Mouse (Mus musculus) forebrain, postnatal 0 days (tissue): ENCODE measurements around the gene Phf20. TPM values are rescaled to one million over a fixed set of nuclear protein-coding genes. Genes with fewer than 3 reads are reported as not detected.
A peak's percentile ranks its signal among the peaks of the same experiment; 100 is the strongest.

Experiments used
- ATAC-seq: fragments of 200-750 bp; cut with Nextera tagmentation; 2 replicates; pipeline ENCODE4 v1.8.0; 2017; ENCODE audit warnings: mild to moderate bottlenecking, moderate library complexity
- DNase-seq: peaks from one replicate; pipeline ENCODE4 v3.0.0-alpha.2; 2015
- H3K27ac ChIP-seq: fragments of 300-500 bp; sonication (generic); 2 replicates; pipeline ENCODE4 v1.5.1; 2014; ENCODE audit warnings: low read depth, mild to moderate bottlenecking, antibody characterized with exemption, low read length, moderate library complexity, mixed read lengths
- H3K27me3 ChIP-seq: fragments of 300-500 bp; sonication (generic); 2 replicates; pipeline ENCODE4 v1.6.1; 2014; ENCODE audit warnings: mild to moderate bottlenecking, low read length, mixed read lengths; ENCODE audit not compliant: insufficient read depth
- H3K36me3 ChIP-seq: fragments of 300-500 bp; sonication (generic); 2 replicates; pipeline ENCODE4 v1.6.1; 2014; ENCODE audit warnings: mild to moderate bottlenecking, moderate library complexity; ENCODE audit not compliant: insufficient read depth
- H3K4me1 ChIP-seq: fragments of 300-500 bp; sonication (generic); 2 replicates; pipeline ENCODE4 v1.6.1; 2014; ENCODE audit warnings: antibody characterized with exemption; ENCODE audit not compliant: insufficient read depth
- H3K4me2 ChIP-seq: fragments of 300-500 bp; sonication (generic); 2 replicates; pipeline ENCODE4 v1.6.1; 2014; ENCODE audit warnings: low read depth, mild to moderate bottlenecking, moderate library complexity
- H3K4me3 ChIP-seq: fragments of 300-500 bp; sonication (generic); 2 replicates; pipeline ENCODE4 v1.5.1; 2014; ENCODE audit warnings: low read depth, low read length, mixed read lengths
- H3K9ac ChIP-seq: fragments of 300-500 bp; sonication (generic); 2 replicates; pipeline ENCODE4 v1.6.1; 2014; ENCODE audit warnings: mild to moderate bottlenecking
- H3K9me3 ChIP-seq: fragments of 300-500 bp; sonication (generic); 2 replicates; pipeline ENCODE4 v1.6.1; 2016; ENCODE audit warnings: low read length
- CTCF ChIP-seq: sonication (generic); IDR thresholded peaks from 2 replicates; pipeline ENCODE4 v1.5.1; 2016; ENCODE audit warnings: antibody characterized with exemption, control low read depth, low read depth
- WGBS: fragments of 180-500 bp; shearing (Covaris S2); extraction: QIAGEN DNeasy Blood & Tissue Kit; methylation state at CpG from one replicate; pipeline ENCODE4 v1.1.7; 2014; 5-methylcytosine and 5-hydroxymethylcytosine counted together
- polyA plus RNA-seq: library from polyadenylated mRNA; unstranded; fragments of >200 nt; fragmentation: Nextera tagmentation; extraction: Ambion mirVana; gene quantifications from 2 replicates; pipeline ENCODE4 v1.2.1, GENCODE M21; 2015
- total RNA-seq: library from RNA; depleted of rRNA; stranded (reverse); fragments of >200 nt; gene quantifications from 2 replicates; pipeline ENCODE4 v1.2.3, GENCODE M21; 2014

Gene Phf20
- total and polyA plus RNA-seq, 2 experiments from 2014 or later: 57.1 to 148 TPM

DNA sequence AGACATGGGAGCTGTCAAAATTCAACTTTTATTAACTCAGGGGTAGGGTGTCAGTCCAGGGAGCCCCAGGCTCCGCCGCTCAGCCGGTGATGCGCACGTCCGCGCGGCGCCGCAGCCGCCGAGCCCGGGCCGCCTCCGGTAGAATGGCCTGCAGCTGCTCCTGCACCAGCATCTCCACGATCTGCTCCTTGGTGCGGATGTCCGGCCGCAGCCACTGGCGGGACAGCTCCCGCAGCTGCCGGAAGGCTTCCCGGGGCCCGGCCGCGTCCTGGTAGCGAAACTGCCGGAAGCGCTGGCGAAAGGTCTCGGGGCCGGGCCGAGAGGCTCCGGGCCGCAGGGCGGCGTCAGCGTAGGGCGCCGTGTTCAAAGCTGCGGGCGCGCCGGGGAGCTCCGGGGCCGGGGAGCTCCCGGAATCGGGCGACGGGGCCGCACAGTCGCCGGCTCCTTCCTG, 115.6 kb downstream of the Phf20 start:
- no peaks in the 10 kb centered on the region for H3K36me3 ChIP-seq
- peak overlapping the region; percentile 93 for H3K27ac ChIP-seq
- ATAC-seq (peak; percentile 23), DNase-seq (no peak)
- WGBS: 1% methylated on average over 51 of the region's 53 CpGs
- peak overlapping the region; percentile 82 for H3K9ac ChIP-seq
- H3K4me1 ChIP-seq: peaks cover 4% of the 10 kb centered on the region; the same call in 1 of the 2 replicates
- H3K4me3 ChIP-seq: peak overlapping the region; percentile 74
- no peaks in the 10 kb centered on the region for H3K27me3 ChIP-seq
- no peaks in the 10 kb centered on the region for H3K9me3 ChIP-seq
- H3K4me2 ChIP-seq: peak overlapping the region; percentile 88
- TF ChIP-seq CTCF: no peak

DNA sequence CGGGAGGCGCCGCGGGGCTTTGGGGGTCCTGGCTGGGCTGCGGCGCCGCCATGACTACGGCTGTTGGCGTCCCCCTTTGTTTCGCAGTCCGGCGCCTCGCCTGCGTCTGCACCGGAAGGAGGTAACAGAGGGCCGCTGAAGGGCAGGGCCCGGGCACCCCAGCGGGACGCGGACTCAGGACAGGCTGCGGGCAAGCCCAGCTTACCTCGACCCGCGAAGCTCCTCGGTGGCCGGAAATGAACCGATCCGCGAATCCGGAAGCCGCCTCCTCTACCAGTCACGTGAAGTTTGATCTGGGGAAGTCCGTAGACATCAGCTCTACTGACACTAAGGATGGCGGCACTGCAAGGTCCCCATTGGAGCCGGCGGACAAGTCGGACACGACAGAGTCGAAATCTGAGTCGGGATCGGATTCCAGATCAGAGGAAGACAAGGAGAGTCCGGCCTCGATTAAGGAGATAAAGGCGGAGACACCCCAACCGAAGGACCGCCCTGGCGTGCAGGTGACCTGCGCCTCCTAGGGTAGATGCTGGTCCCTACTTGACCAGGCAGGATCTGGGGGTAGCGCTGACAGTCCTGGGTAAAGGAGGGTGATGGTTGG, 116.1 kb downstream of the Phf20 start, which contains the start of the genes Cnbd2 and Scand1:
Gene Cnbd2 (plus strand): TSS at position 3 of the 601 bp plus-strand sequence.
Gene Scand1 (minus strand): TSS at position 408 of the 601 bp plus-strand sequence.
- TF ChIP-seq CTCF: peak; percentile 51
- no peaks in the 10 kb centered on the region for H3K36me3 ChIP-seq
- H3K4me1 ChIP-seq: peaks cover 4% of the 10 kb centered on the region; the same call in 1 of the 2 replicates
- peak within 1 kb of the TSS; percentile 82 for H3K9ac ChIP-seq
- H3K4me3 ChIP-seq: peak within 1 kb of the TSS; percentile 74
- H3K27me3 ChIP-seq: no peaks in the 10 kb centered on the region
- 4% methylated on average over 49 of the region's 49 CpGs for WGBS
- ATAC-seq (peak; percentile 95), DNase-seq (peak; percentile 83)
- peak within 1 kb of the TSS; percentile 88 for H3K4me2 ChIP-seq
- H3K27ac ChIP-seq: peak within 1 kb of the TSS; percentile 93
- no peaks in the 10 kb centered on the region for H3K9me3 ChIP-seq

DNA sequence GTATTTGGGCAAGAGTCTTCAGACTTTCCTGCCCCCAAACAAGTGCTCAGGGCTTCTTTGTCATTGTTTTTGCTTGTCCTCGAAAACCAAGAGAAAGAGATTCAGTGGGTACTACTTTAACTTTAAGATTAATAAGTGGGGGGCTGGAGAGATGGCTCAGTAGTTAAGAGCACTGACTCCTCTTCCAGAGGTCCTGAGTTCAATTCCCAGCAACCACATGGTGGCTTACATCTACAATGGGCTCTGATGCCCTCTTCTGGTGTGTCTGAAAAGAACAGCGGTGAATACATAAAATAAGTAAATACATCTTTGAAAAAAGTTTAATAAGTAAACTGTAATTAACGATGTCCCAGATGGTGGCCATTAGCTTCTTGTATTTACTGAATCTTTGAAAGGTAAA, 116.9 kb downstream of the Phf20 start:
- ATAC-seq (no peak), DNase-seq (peak; percentile 7)
- Histone ChIP-seq H3K9ac (no peak overlapping the region), H3K4me3 (peak overlapping the region; percentile 74), H3K27me3 (no peaks in the 10 kb centered on the region), H3K36me3 (no peaks in the 10 kb centered on the region), H3K4me2 (peak overlapping the region; percentile 88), H3K27ac (no peak overlapping the region), H3K4me1 (peaks cover 4% of the 10 kb centered on the region; the same call in 1 of the 2 replicates), H3K9me3 (no peaks in the 10 kb centered on the region)
- peak; percentile 35 for TF ChIP-seq CTCF
- WGBS: 51% methylated on average over 3 of the region's 3 CpGs

DNA sequence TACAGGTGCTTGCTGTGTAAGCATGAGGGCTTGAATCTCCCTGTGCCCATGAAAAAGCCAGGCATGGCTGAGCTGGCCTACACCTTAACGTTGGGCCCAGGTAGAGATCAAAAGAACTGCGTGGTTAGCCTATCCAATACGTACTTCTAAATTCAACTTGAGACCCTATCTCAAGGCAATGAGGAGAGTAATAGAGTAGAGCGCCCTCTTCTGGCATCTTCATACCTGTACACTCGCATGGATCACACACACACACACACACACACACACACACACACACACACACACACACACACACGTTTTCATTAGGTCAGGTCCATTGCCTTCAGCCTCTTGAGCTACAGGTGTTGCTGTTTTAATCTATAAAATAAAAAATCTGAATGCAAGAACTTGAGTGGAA, 118.5 kb downstream of the Phf20 start:
- Histone ChIP-seq H3K27me3 (no peaks in the 10 kb centered on the region), H3K4me3 (no peak overlapping the region), H3K27ac (no peak overlapping the region), H3K4me1 (peaks cover 4% of the 10 kb centered on the region; the same call in 1 of the 2 replicates), H3K4me2 (no peak overlapping the region), H3K36me3 (no peaks in the 10 kb centered on the region), H3K9me3 (no peaks in the 10 kb centered on the region), H3K9ac (no peak overlapping the region)
- DNase-seq (no peak), ATAC-seq (no peak)
- peak; percentile 6; the same call in 1 of the 2 replicates for TF ChIP-seq CTCF
- 96% methylated on average over 6 of the region's 6 CpGs for WGBS

DNA sequence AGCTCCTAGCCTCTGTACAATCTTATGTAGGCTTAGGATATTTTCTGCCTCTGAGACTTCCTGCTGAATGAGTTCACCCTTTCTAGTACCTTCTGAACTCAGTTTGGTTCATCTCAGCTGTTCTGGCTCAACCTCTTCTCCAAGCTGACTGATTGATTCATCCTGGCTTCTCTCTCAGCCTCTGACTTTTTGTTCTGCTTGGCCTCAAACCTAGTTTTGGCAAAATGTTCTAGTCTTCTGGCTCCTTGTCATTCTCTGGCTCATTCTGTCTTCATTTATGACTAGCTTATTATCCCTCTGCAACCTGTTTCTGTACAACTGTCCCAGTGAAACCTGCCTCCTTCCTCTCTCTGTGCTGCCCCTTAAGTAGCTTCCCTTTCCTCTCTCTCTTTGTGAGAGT, 122.2 kb downstream of the Phf20 start:
- DNase-seq: no peak
- TF ChIP-seq CTCF: no peak
- Histone ChIP-seq H3K27me3 (no peaks in the 10 kb centered on the region), H3K9me3 (no peaks in the 10 kb centered on the region), H3K4me1 (no peaks in the 10 kb centered on the region), H3K4me3 (no peak overlapping the region), H3K27ac (no peak overlapping the region), H3K4me2 (no peak overlapping the region), H3K36me3 (no peaks in the 10 kb centered on the region), H3K9ac (no peak overlapping the region)
- ATAC-seq: no peak

DNA sequence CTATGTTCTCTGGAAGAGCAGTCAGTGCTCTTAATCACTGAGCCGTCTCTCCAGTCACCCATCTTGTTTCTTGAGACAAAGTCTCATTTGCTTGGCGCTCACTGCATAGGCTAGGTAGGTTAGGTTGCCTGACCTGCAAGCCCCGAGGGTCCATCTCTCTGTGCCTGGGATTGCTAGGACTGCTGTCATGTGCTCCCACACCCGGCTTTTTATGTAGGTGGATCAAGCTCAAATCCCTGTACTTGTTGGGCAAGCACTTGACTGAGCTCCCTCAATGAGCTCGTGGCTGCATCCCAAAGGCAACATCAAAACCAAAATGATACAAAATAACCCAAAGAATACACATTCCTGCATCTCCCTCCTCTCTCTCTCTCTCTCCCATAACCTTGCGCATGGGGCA, 125.3 kb downstream of the Phf20 start:
- Histone ChIP-seq H3K4me1 (no peaks in the 10 kb centered on the region), H3K9ac (no peak overlapping the region), H3K4me3 (no peak overlapping the region), H3K27me3 (no peaks in the 10 kb centered on the region), H3K9me3 (no peaks in the 10 kb centered on the region), H3K4me2 (no peak overlapping the region), H3K36me3 (no peaks in the 10 kb centered on the region), H3K27ac (no peak overlapping the region)
- ATAC-seq (no peak), DNase-seq (no peak)
- TF ChIP-seq CTCF: no peak
- whole genome bisulfite sequencing: 88% methylated on average over 6 of the region's 6 CpGs

DNA sequence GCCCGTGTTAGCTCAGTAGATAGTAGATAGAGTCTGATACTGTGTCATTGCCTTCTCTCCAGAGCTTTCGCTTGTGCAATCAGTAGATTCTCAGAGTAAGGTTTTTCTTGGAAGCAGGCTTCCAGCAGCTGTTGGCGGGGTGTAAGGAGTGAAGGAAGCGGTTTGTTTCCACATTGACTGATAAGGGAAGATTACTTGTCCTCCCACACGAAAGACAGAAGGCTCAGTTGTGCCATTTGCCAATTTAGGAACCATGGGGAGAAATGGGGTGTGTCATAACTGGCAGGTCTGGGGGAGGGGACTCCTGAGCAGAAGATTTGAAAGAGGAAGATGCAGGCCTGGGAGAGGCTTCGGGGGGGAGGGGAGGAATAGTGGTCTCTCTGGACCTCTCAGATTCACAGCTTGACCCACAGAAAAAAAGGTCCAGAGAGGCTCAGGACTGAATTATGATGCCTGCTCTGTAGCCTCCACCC, 127.9 kb downstream of the Phf20 start:
- DNase-seq (peak; percentile 10), ATAC-seq (peak; percentile 42)
- Histone ChIP-seq H3K4me3 (no peak overlapping the region), H3K9me3 (no peaks in the 10 kb centered on the region), H3K4me1 (no peaks in the 10 kb centered on the region), H3K36me3 (no peaks in the 10 kb centered on the region), H3K9ac (no peak overlapping the region), H3K4me2 (no peak overlapping the region), H3K27ac (no peak overlapping the region), H3K27me3 (no peaks in the 10 kb centered on the region)
- no peak for TF ChIP-seq CTCF
- 62% methylated on average over 6 of the region's 6 CpGs for WGBS
